Mouse (Mus musculus): ENCODE measurements at regions not wholly inside any gene's neighbourhood (a gene's known extent, or its start where the extent isn't known, plus 50 kb on each side); places are given as distances from the start of the nearest gene placed in this dataset.

GRCm38 (mm10) chr2:161387054-161387453 lies 278.2 kb upstream of the Chd6 start:
- WGBS: 42% methylated on average over 6 of the region's 6 CpGs
- H3K27ac ChIP-seq (ENCODE audit: insufficient read depth, low read depth, low read length): no peak overlapping the region
- no peaks in the 10 kb centered on the region for H3K27me3 ChIP-seq (replicated peaks; ENCODE audit: control insufficient read depth, insufficient read depth, low read length)
- no peak overlapping the region for H3K4me3 ChIP-seq (ENCODE audit: insufficient read depth, low read depth, low read length)
- H3K36me3 ChIP-seq (ENCODE audit: control insufficient read depth, insufficient read depth, low read length): no peaks in the 10 kb centered on the region
- DNase-seq: no peak
- TF ChIP-seq POLR2A (IDR thresholded peaks at IDR 0.05; ENCODE audit: low read depth, low read length) (no peak), CTCF (conservative IDR thresholded peaks at IDR 0.05; ENCODE audit: insufficient read depth, insufficient read length, low read depth, low read length) (no peak)
- H3K4me1 ChIP-seq (ENCODE audit: control insufficient read depth, insufficient read depth, low read length): peaks cover 6% of the 10 kb centered on the region; the same call in 1 of the 2 replicates

- 59% methylated on average over 3 of the region's 3 CpGs for WGBS
- Histone ChIP-seq H3K27me3 (replicated peaks; ENCODE audit: control insufficient read depth, insufficient read depth, low read length) (no peaks in the 10 kb centered on the region; the same call in 1 of the 2 replicates), H3K4me3 (ENCODE audit: insufficient read depth, low read depth, low read length) (no peak overlapping the region), H3K4me1 (ENCODE audit: control insufficient read depth, insufficient read depth, low read length) (0 out of 2 replicates have a peak, but pooled peaks cover under 1% of the 10 kb centered on the region), H3K36me3 (ENCODE audit: control insufficient read depth, insufficient read depth, low read length) (no peaks in the 10 kb centered on the region), H3K27ac (ENCODE audit: insufficient read depth, low read depth, low read length) (no peak overlapping the region)
- TF ChIP-seq CTCF (conservative IDR thresholded peaks at IDR 0.05; ENCODE audit: insufficient read depth, insufficient read length, low read depth, low read length): no peak
- TF ChIP-seq POLR2A (IDR thresholded peaks at IDR 0.05; ENCODE audit: low read depth, low read length): no peak
- DNase-seq: no peak
These were observed 273.5 kb upstream of the Chd6 start for GRCm38 (mm10) chr2:161382411-161382810.

- no peak overlapping the region for H3K4me3 ChIP-seq (ENCODE audit: insufficient read depth, low read depth, low read length)
- H3K27me3 ChIP-seq (replicated peaks; ENCODE audit: control insufficient read depth, insufficient read depth, low read length): no peaks in the 10 kb centered on the region; the same call in 1 of the 2 replicates
- no peak for TF ChIP-seq POLR2A (IDR thresholded peaks at IDR 0.05; ENCODE audit: low read depth, low read length)
- no peak for TF ChIP-seq CTCF (conservative IDR thresholded peaks at IDR 0.05; ENCODE audit: insufficient read depth, insufficient read length, low read depth, low read length)
- no peaks in the 10 kb centered on the region for H3K4me1 ChIP-seq (ENCODE audit: control insufficient read depth, insufficient read depth, low read length)
- no peak overlapping the region for H3K27ac ChIP-seq (ENCODE audit: insufficient read depth, low read depth, low read length)
- no peak for DNase-seq
- 89% methylated on average over 4 of the region's 4 CpGs for WGBS
- H3K36me3 ChIP-seq (ENCODE audit: control insufficient read depth, insufficient read depth, low read length): no peaks in the 10 kb centered on the region
These were observed 269.4 kb upstream of the Chd6 start for GRCm38 (mm10) chr2:161378313-161378712.

- Histone ChIP-seq H3K4me3 (ENCODE audit: insufficient read depth, low read depth, low read length) (no peak overlapping the region), H3K27me3 (replicated peaks; ENCODE audit: control insufficient read depth, insufficient read depth, low read length) (no peaks in the 10 kb centered on the region), H3K27ac (ENCODE audit: insufficient read depth, low read depth, low read length) (no peak overlapping the region), H3K36me3 (ENCODE audit: control insufficient read depth, insufficient read depth, low read length) (no peaks in the 10 kb centered on the region), H3K4me1 (ENCODE audit: control insufficient read depth, insufficient read depth, low read length) (no peaks in the 10 kb centered on the region)
- no peak for DNase-seq
- no peak for TF ChIP-seq CTCF (conservative IDR thresholded peaks at IDR 0.05; ENCODE audit: insufficient read depth, insufficient read length, low read depth, low read length)
- TF ChIP-seq POLR2A (IDR thresholded peaks at IDR 0.05; ENCODE audit: low read depth, low read length): no peak
- WGBS: 80% methylated on average over 3 of the region's 3 CpGs
These were observed 253.4 kb upstream of the Chd6 start for GRCm38 (mm10) chr2:161362325-161362724.

GRCm38 (mm10) chr2:161349110-161349509 lies 240.2 kb upstream of the Chd6 start:
- H3K27me3 ChIP-seq (replicated peaks; ENCODE audit: control insufficient read depth, insufficient read depth, low read length): no peaks in the 10 kb centered on the region
- H3K4me3 ChIP-seq (ENCODE audit: insufficient read depth, low read depth, low read length): no peak overlapping the region
- no peak for TF ChIP-seq POLR2A (IDR thresholded peaks at IDR 0.05; ENCODE audit: low read depth, low read length)
- TF ChIP-seq CTCF (conservative IDR thresholded peaks at IDR 0.05; ENCODE audit: insufficient read depth, insufficient read length, low read depth, low read length): no peak
- H3K4me1 ChIP-seq (ENCODE audit: control insufficient read depth, insufficient read depth, low read length): no peaks in the 10 kb centered on the region
- no peaks in the 10 kb centered on the region for H3K36me3 ChIP-seq (ENCODE audit: control insufficient read depth, insufficient read depth, low read length)
- no peak overlapping the region for H3K27ac ChIP-seq (ENCODE audit: insufficient read depth, low read depth, low read length)
- WGBS: 26% methylated on average over 4 of the region's 4 CpGs
- no peak for DNase-seq

- Histone ChIP-seq H3K4me1 (ENCODE audit: control insufficient read depth, insufficient read depth, low read length) (no peaks in the 10 kb centered on the region), H3K4me3 (ENCODE audit: insufficient read depth, low read depth, low read length) (no peak overlapping the region), H3K27ac (ENCODE audit: insufficient read depth, low read depth, low read length) (no peak overlapping the region), H3K27me3 (replicated peaks; ENCODE audit: control insufficient read depth, insufficient read depth, low read length) (no peaks in the 10 kb centered on the region), H3K36me3 (ENCODE audit: control insufficient read depth, insufficient read depth, low read length) (no peaks in the 10 kb centered on the region)
- TF ChIP-seq POLR2A (IDR thresholded peaks at IDR 0.05; ENCODE audit: low read depth, low read length) (no peak), CTCF (conservative IDR thresholded peaks at IDR 0.05; ENCODE audit: insufficient read depth, insufficient read length, low read depth, low read length) (no peak)
- WGBS: 70% methylated on average over 2 of the region's 2 CpGs
- no peak for DNase-seq
These were observed 235.1 kb upstream of the Chd6 start for GRCm38 (mm10) chr2:161344018-161344417.

GRCm38 (mm10) chr2:161342648-161343047 lies 233.8 kb upstream of the Chd6 start:
- H3K4me3 ChIP-seq (ENCODE audit: insufficient read depth, low read depth, low read length): no peak overlapping the region
- H3K36me3 ChIP-seq (ENCODE audit: control insufficient read depth, insufficient read depth, low read length): no peaks in the 10 kb centered on the region
- no peaks in the 10 kb centered on the region for H3K27me3 ChIP-seq (replicated peaks; ENCODE audit: control insufficient read depth, insufficient read depth, low read length)
- H3K4me1 ChIP-seq (ENCODE audit: control insufficient read depth, insufficient read depth, low read length): no peaks in the 10 kb centered on the region
- WGBS: 83% methylated on average over 2 of the region's 2 CpGs
- TF ChIP-seq CTCF (conservative IDR thresholded peaks at IDR 0.05; ENCODE audit: insufficient read depth, insufficient read length, low read depth, low read length) (no peak), POLR2A (IDR thresholded peaks at IDR 0.05; ENCODE audit: low read depth, low read length) (no peak)
- H3K27ac ChIP-seq (ENCODE audit: insufficient read depth, low read depth, low read length): no peak overlapping the region
- DNase-seq: no peak

All from kidney, adult 2 months (tissue).